Mouse (Mus musculus) cortical plate, adult 2 months (tissue): Measurements from ENCODE around the gene St3gal3.

Source experiments
- CTCF ChIP-seq: fragments of 200-500 bp; IDR thresholded peaks from 2 replicates; pipeline ENCODE4 v1.5.1; 2011; ENCODE audit warnings: mild to moderate bottlenecking, control low read depth, low read length; ENCODE audit not compliant: insufficient read depth; ENCODE audit errors: extremely low read depth
- POLR2A ChIP-seq: fragments of 200-500 bp; IDR thresholded peaks from 2 replicates; pipeline ENCODE4 v1.6.1; 2011; ENCODE audit warnings: mild to moderate bottlenecking, low read length, control low read depth; ENCODE audit not compliant: insufficient read depth; ENCODE audit errors: extremely low read depth

- TF ChIP-seq CTCF (no peak), POLR2A (no peak)
These were observed 54.2 kb downstream of the St3gal3 start for GRCm38 (mm10) chr4:118080481-118080880.
